Mouse (Mus musculus) CH12.LX (cell line): ENCODE measurements around the gene Sfmbt1. TPM values are rescaled to one million over a fixed set of nuclear protein-coding genes. Genes with fewer than 3 reads are reported as not detected.

Experiments used
- DNase-seq: peaks from one replicate; pipeline ENCODE4 v3.0.0-alpha.2; 2013; ENCODE audit errors: extremely low read depth
- H3K27ac ChIP-seq: 2 replicates; pipeline ENCODE4 v1.5.1; 2012; ENCODE audit warnings: low read depth, mild to moderate bottlenecking, control low read depth, moderate library complexity; ENCODE audit not compliant: insufficient read depth
- H3K27me3 ChIP-seq: replicated peaks from 2 replicates; pipeline ENCODE3; 2012; ENCODE audit warnings: inconsistent platforms
- H3K36me3 ChIP-seq, 2 experiments: replicated peaks in 1 of 2; 2 replicates each; pipeline versions ENCODE3 to v1.6.1; 2012; ENCODE audit warnings: inconsistent platforms in 1 of 2, low read length in 1 of 2, mild to moderate bottlenecking in 1 of 2, mixed read lengths in 1 of 2, moderate library complexity in 1 of 2; ENCODE audit not compliant: control insufficient read depth in 1 of 2, insufficient read depth in 1 of 2
- H3K4me1 ChIP-seq, 2 experiments: 2 replicates each; pipeline ENCODE4 v1.6.1; 2012; ENCODE audit warnings: inconsistent platforms in 1 of 2, moderate library complexity in 1 of 2; ENCODE audit not compliant: insufficient read depth in 2 of 2, control insufficient read depth in 1 of 2
- H3K4me2 ChIP-seq: 2 replicates; pipeline ENCODE4 v1.6.1; 2012; ENCODE audit warnings: low read depth, mild to moderate bottlenecking, control low read depth; ENCODE audit not compliant: poor library complexity, insufficient read depth, severe bottlenecking
- H3K4me3 ChIP-seq, 3 experiments: fragments of 150-350 bp in 1 of 3; sonication (generic) in 1 of 3; replicated peaks in 1 of 3; 2 replicates each; pipeline versions ENCODE3 to v1.5.1; 2011 to 2012; ENCODE audit warnings: low read depth in 2 of 3, low read length in 2 of 3, mild to moderate bottlenecking in 2 of 3, moderate library complexity in 2 of 3, control low read depth in 1 of 3, improper control_type of control experiment in 1 of 3, inconsistent platforms in 1 of 3, mixed read lengths in 1 of 3; ENCODE audit not compliant: poor library complexity in 1 of 3
- H3K79me2 ChIP-seq: replicated peaks from 2 replicates; pipeline ENCODE4 v1.6.1; 2012; ENCODE audit warnings: mild to moderate bottlenecking, moderate library complexity; ENCODE audit not compliant: control insufficient read depth, poor library complexity, insufficient read depth, severe bottlenecking; ENCODE audit errors: extremely low read depth
- H3K9ac ChIP-seq: 2 replicates; pipeline ENCODE4 v1.6.1; 2012; ENCODE audit warnings: low read depth, mild to moderate bottlenecking, control low read depth, moderate library complexity; ENCODE audit not compliant: insufficient read depth
- H3K9me3 ChIP-seq: replicated peaks from 2 replicates; pipeline ENCODE3; 2012; ENCODE audit warnings: low read length, inconsistent platforms, mixed read lengths
- CHD1 ChIP-seq: IDR thresholded peaks from 2 replicates; pipeline ENCODE4 v1.6.1; 2012; ENCODE audit warnings: low read depth, low read length, improper control_type of control experiment, inconsistent platforms
- CHD2 ChIP-seq: IDR thresholded peaks from 2 replicates; pipeline ENCODE4 v1.6.1; 2011; ENCODE audit warnings: low read length, improper control_type of control experiment
- EP300 ChIP-seq: IDR thresholded peaks from 2 replicates; pipeline ENCODE4 v1.6.1; 2011; ENCODE audit warnings: low read length, improper control_type of control experiment
- IRF4 ChIP-seq: IDR thresholded peaks from 2 replicates; pipeline ENCODE4 v1.6.1; 2014; ENCODE audit warnings: low read depth, mild to moderate bottlenecking, inconsistent platforms, low read length, improper control_type of control experiment
- MEF2A ChIP-seq: IDR thresholded peaks from 2 replicates; pipeline ENCODE4 v1.6.1; 2014; ENCODE audit warnings: low read depth, mild to moderate bottlenecking, inconsistent platforms, low read length, improper control_type of control experiment, borderline replicate concordance
- MYC ChIP-seq: IDR thresholded peaks from 2 replicates; pipeline ENCODE4 v1.6.1; 2011; ENCODE audit warnings: low read depth, mild to moderate bottlenecking, improper control_type of control experiment, low read length
- NELFE ChIP-seq: IDR thresholded peaks from 2 replicates; pipeline ENCODE4 v1.6.1; 2011; ENCODE audit warnings: low read depth, low read length, improper control_type of control experiment
- TBP ChIP-seq: conservative IDR thresholded peaks from 2 replicates; pipeline ENCODE4 v1.6.1; 2011; ENCODE audit warnings: low read depth, low read length, improper control_type of control experiment
- UBTF ChIP-seq: IDR thresholded peaks from 2 replicates; pipeline ENCODE4 v1.6.1; 2012; ENCODE audit warnings: low read depth, mild to moderate bottlenecking, inconsistent platforms, low read length, improper control_type of control experiment, moderate library complexity
- USF2 ChIP-seq: conservative IDR thresholded peaks from 2 replicates; pipeline ENCODE4 v1.6.1; 2011; ENCODE audit warnings: low read depth, low read length, improper control_type of control experiment
- ZKSCAN1 ChIP-seq: IDR thresholded peaks from 2 replicates; pipeline ENCODE4 v1.6.1; 2012; ENCODE audit warnings: low read depth, inconsistent platforms, low read length, improper control_type of control experiment, borderline replicate concordance
- dilution Hi-C: fragments of 300-500 bp; cut with MboI; formaldehyde crosslinking; loops from 2 replicates; pipeline ENCODE4 v1.14.3; 2020; ENCODE audit warnings: low sequenced_read_pairs; ENCODE audit not compliant: extremely low pct_unique_long_range_greater_than_20kb, extremely low pct_ligation_motif_present
- in situ Hi-C: fragments of 300-500 bp; cut with MboI; formaldehyde crosslinking; loops from 3 replicates; pipeline ENCODE4 v1.14.3; 2019; ENCODE audit warnings: low sequenced_read_pairs, low pct_ligation_motif_present, low pct_unique_long_range_greater_than_20kb, mixed read lengths
- polyA plus RNA-seq: library from polyadenylated mRNA; unstranded; fragments of >175 nt; gene quantifications from 2 replicates; pipeline ENCODE4 v1.2.1, GENCODE M21; 2012; ENCODE audit warnings: low read depth; ENCODE audit not compliant: insufficient read length
- total RNA-seq, 2 experiments: library from RNA; depleted of rRNA; stranded (reverse); fragments of 300-350 nt in 1 of 2; fragments of >200 nt in 1 of 2; gene quantifications; 2 replicates each; pipeline ENCODE4 v1.2.3; 2012 to 2014

Gene Sfmbt1
- total and polyA plus RNA-seq, 3 experiments = 2.4 to 6.0 (median 5.1) TPM

DNA sequence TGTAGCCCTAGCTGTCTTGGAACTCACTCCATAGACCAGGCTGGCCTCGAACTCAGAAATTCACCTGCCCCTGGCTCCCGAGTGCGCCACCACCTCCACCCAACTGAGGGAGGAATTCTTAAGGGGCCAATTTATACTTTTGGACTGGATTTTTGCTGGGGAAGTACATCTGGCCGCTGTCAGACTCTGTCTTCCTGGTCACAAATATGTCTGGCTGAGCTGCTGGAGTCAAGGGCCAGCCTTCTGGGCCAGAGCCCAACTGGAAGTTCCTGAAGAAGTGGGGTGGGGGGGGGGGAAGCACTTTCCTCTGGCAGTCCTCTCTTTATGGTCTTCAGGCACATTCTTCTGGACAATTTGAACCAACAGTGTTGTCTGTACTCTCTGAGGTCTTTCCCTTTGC lies 113.4 kb downstream of the Sfmbt1 start:
- Histone ChIP-seq H3K27me3 (no peaks in the 10 kb centered on the region), H3K36me3 (peaks cover 0 to 7% of the 10 kb centered on the region in 2 experiments), H3K4me3 (no peak overlapping the region), H3K9ac (peak overlapping the region; percentile 60; the same call in 1 of the 2 replicates), H3K9me3 (no peaks in the 10 kb centered on the region), H3K79me2 (peaks cover 49% of the 10 kb centered on the region), H3K4me2 (peak overlapping the region; percentile 65), H3K4me1 (peaks cover 7 to 62% of the 10 kb centered on the region in 2 experiments), H3K27ac (peak overlapping the region; percentile 86; the same call in 1 of the 2 replicates)
- dilution Hi-C loops (no loop called here), in situ Hi-C loops (no loop called here)
- TF ChIP-seq ZKSCAN1 (no peak), CHD2 (no peak), MYC (no peak), EP300 (no peak), USF2 (no peak), NELFE (no peak)
- no peak for DNase-seq

GRCm38 (mm10) chr14:30828635-30829460 lies 114.2 kb downstream of the Sfmbt1 start:
- Histone ChIP-seq H3K36me3 (peaks cover 0 to 11% of the 10 kb centered on the region in 2 experiments), H3K4me2 (peak overlapping the region; percentile 65), H3K9me3 (no peaks in the 10 kb centered on the region), H3K79me2 (peaks cover 54% of the 10 kb centered on the region), H3K4me1 (peaks cover 6 to 62% of the 10 kb centered on the region in 2 experiments), H3K27ac (peak overlapping the region; percentile 86), H3K4me3 (peak overlapping the region in 1 of 3 experiments; percentile 11), H3K9ac (peak overlapping the region; percentile 60), H3K27me3 (no peaks in the 10 kb centered on the region)
- in situ Hi-C loops (no loop called here), dilution Hi-C loops (no loop called here)
- 0 out of 2 replicates have a peak, but pooled peaks have one; percentile 16 for TF ChIP-seq MEF2A
- no peak for TF ChIP-seq TBP
- TF ChIP-seq CHD1 = peak; percentile 64; the same call in 1 of the 2 replicates
- TF ChIP-seq IRF4 = peak; percentile 54; the same call in 1 of the 2 replicates
- TF ChIP-seq NELFE = no peak
- TF ChIP-seq UBTF = no peak
- DNase-seq = peak; percentile 42
